Mouse (Mus musculus) thymus, postnatal 0 days (tissue): ENCODE results near the gene Phc1. TPM values are rescaled to one million over a fixed set of nuclear protein-coding genes. Genes with fewer than 3 reads are reported as not detected.
"Not testable (repeated sequence)": the region's sequence is repeated elsewhere in the genome, so short reads cannot be mapped to it uniquely, and the experiment has no call there.

ENCODE experiments used
- DNase-seq: peaks from one replicate; pipeline ENCODE4 v3.0.0-alpha.2; 2015; ENCODE audit warnings: low spot score
- polyA plus RNA-seq: library from polyadenylated mRNA; unstranded; fragments of >200 nt; fragmentation: Nextera tagmentation; extraction: Ambion mirVana; gene quantifications from 2 replicates; pipeline ENCODE4 v1.2.1, GENCODE M21; 2015

The Phc1 gene
- polyA plus RNA-seq: 10.0 and 10.1 TPM in 2 replicates

DNA sequence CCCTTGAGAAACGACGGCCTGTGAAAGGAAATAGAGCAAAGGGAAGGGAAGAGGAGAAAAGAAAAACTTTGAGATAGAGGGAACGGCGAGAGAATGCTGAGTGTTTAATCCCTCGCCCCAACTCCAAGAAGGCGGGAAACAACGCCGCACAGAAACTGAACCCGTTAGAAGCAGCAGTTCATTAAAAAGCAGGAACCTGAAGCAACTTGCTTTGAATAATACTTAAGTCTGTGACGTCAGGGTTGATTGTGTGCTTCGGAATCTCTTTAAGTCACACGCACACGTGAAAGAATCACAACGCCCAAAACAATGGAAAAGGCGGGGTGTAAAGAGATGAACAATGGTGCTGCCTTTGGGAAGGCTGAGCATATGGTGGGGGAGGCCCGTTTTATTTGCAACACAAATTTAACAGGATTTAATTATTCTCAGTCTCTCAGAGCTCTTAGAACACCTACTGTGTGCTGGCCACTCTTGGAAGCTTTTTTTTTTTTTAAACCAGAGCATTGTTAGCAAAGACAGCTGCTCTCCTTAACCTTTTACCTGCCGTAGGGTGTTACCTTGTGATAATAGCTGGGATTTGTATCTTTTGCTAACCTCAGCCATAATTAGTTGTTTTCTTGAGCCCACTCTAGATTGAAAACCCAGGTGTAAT is at the start of gene Phc1:
Gene Phc1, minus strand, starts transcription at position 213 of the 652 bp plus-strand sequence.
- DNase-seq: peak; percentile 42

- DNase-seq: not testable (repeated sequence)
These were observed 49.6 kb upstream of the Phc1 start for GRCm38 (mm10) chr6:122389986-122390385.

DNA sequence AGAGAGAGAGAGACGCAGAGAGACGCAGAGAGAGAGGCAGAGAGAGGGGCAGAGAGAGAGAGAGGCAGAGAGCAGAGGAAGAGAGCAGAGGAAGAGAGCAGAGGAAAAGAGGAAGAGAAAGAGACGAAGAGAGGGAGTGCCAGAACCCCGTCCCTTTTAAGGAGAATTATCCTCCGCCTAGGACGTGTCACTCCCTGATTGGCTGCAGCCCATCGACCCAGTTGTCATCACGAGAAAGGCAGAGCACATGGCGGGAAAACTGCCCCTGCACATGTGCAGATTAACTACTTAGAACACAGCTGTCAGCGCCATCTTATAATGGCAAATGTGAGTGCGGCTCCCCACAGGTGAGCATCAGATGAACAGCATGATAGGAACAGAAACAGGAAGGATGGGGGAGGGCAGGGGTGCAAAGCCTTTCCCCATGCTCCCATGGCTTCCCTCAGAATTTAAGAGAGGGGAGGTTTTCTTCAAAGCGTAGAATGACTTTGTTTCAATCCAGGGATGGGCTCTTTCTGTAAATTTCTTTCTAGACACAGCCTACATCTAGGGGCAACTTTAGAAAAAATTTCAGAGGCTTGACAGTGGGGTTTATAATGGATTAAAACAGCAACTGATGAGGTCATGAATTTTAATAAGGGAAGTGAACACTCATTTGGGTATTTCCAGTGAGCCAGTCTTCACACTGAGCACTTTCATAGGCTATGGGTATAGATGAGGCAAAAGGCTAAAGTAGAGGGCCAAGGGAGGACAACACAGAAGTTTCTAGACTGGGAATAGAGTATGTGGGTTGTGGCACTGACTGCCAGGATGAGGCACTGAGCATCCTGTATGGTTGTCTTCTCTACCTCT is 47.0 kb upstream of the Phc1 start:
- not testable (repeated sequence) for DNase-seq

GRCm38 (mm10) chr6:122385724-122386123 is 45.4 kb upstream of the Phc1 start:
- no peak for DNase-seq

- DNase-seq: no peak
These were observed 44.5 kb upstream of the Phc1 start for GRCm38 (mm10) chr6:122384886-122385285.

DNA sequence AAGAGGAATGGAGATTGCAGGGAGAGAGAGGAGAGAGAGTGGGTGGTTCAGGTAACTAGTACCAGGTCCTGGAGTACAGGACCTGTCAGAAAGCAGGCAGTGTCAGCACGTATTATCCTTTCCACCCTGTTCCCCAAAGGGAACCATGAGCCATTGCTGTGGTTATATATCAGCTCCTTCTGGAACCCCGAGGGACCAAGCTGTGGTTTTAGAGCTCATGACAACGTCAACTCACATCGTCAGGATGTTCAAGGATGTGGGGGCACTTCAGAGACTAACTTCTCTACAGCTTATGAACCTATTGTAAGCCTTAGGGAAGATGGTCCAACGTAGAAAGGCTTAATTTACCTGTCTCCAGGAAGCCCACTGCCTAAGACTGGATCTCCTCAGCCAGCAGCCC is 42.9 kb upstream of the Phc1 start:
- no peak for DNase-seq

DNA sequence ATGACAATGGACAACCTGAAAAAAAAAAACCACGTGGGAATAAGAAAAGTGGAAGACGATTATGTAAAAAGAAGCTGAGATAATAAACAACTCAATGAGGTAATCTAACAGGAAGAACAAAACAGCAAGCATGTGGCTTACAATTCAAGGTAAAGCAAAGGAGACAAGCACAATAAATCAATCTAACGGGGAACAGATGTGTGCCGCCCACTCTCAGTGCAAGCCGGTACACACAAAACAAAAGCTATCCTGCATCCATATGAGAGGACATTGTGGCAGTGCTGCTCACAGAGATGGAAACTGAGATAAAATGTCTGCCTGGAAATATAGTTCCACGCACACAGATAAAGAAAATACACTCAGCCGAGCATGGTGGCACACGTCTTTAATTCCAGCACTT is 41.7 kb upstream of the Phc1 start:
- DNase-seq: no peak

DNA sequence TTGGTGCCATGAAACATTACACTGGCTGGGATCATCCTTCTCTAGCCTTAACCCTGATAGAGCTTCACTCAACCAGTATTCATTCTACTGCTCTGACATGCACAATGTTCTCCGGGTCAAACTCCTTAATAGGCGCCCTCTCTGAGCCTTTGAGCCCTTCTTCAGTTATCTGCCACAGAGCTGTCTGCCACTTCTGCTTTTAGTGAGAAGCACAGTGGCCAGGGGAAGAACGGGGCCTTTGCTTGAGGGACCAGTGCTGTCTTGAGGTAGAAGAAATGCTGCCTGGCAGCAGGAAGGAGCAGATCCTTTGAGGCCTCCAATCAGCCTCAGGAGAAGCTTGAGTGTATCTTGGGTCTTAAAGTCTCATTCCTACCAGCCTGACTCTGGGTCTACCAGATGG is 27.9 kb upstream of the Phc1 start:
- no peak for DNase-seq

DNA sequence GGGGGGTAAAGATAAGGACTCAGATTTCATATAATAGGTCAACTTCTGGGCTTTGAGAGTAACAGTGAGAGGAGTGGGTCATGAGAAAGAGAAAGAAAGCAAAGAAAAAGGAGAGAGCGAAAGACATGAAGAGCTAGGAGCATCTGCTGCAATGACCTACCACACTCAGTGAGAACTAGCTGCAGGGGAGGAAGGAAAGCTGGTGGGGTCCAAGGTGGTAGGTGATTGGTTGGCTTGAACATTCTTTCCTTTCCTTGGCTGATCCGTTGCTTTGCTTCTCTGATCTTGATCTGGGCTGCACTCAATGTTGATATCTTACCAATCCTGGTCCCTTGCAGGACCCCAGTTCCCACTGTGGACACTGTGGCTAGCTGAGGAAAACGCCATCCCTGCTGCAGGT is 26.6 kb upstream of the Phc1 start:
- no peak for DNase-seq

GRCm38 (mm10) chr6:122366287-122366686 is 25.9 kb upstream of the Phc1 start:
- no peak for DNase-seq

- no peak for DNase-seq
These were observed 25.3 kb upstream of the Phc1 start for GRCm38 (mm10) chr6:122365706-122366105.

- DNase-seq: no peak
These were observed 16.7 kb upstream of the Phc1 start for GRCm38 (mm10) chr6:122357089-122357488.

GRCm38 (mm10) chr6:122355909-122356308 is 15.5 kb upstream of the Phc1 start:
- DNase-seq: no peak

DNA sequence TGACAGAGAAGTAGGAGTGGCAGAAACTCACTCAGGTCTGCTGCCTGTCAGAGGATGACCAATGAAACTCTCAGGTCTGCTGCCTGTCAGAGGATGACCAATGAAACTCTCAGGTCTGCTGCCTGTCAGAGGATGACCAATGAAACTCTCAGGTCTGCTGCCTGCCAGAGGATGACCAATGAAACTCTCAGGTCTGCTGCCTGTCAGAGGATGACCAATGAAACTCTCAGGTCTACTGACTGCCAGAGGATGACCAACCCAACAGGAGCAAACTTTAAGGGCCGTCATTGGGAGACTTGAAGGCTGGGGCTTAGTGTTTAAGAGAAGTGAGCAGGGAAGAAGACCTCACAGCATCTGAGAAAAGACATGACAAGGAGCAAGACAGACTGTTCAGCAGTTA is 7.0 kb upstream of the Phc1 start:
- DNase-seq: not testable (repeated sequence)

GRCm38 (mm10) chr6:122346399-122346798 is 6.0 kb upstream of the Phc1 start:
- no peak for DNase-seq

GRCm38 (mm10) chr6:122345731-122346130 is 5.4 kb upstream of the Phc1 start:
- DNase-seq: no peak

DNA sequence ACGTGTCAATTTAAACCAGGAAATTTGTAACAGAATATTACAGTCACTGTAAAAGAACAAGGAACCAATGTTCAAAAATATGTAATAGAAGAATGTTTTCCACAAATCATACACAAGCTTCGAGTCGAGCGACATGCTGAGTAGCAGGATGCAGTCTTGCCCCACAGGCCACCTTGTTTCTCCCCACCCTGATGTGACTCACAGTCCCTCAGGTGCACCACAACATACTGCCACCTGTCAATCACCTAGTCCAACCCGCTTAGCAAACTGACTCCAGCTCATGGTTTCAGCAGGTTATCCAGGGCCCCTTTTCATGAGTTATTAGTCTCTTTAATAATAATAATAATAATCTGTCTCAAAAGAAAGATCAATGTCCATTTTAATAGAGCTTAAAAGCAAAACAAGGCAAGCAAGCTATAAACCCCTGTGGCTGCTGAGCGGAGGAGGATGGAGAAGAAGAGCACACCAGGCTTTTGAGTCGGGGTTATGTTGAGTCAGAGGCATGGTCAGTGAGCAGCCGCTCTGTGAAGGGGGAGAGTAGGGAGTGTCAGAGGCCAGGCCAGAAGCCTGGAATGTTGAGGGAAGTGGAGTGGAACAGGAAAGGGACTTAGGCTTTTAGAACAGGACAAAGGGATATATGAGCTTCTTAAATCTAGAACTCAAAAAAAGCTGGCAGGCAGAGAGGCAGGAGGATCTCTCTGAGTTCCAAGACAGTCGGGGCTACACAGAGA is 4.2 kb upstream of the Phc1 start:
- DNase-seq: no peak

GRCm38 (mm10) chr6:122343719-122344118 is 3.4 kb upstream of the Phc1 start:
- no peak for DNase-seq

- DNase-seq: no peak
These were observed 1.8 kb upstream of the Phc1 start for GRCm38 (mm10) chr6:122342125-122342524.

DNA sequence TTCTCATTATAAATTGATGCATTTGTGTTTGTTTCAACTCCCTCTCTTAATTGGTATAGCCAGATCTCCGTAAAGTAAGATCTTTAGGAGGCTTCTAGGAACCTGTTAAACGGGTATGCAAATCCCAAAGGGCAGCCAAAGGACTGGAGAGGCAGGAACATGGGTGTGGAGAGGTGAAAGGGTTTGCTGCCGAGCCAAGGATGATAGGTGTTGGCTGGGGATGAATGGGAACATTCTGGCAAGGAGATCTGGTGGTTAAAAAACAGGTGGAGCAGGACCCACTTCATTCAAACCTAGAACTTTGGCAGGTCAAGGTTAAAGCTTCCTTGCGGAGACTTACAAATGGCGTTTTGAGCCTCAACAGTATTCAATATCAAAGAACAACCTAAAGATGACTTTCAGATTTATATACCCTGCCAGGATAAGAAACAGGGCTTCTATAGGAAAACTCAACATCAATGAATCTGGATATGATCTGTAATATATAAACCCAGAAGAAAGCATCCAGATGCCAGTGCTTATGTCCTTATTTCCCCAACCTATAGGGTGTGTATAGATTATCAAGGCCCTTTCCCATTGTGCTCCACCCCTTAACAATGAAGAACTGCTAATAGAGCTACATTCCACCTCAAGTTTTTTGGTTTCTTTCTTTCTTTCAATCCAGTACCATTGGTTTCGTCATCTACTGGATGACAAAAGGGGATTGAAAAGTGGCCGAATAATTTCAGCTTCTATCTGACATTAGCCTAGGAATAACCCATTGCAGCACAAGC is 863 bp upstream of the Phc1 start:
- DNase-seq: no peak

GRCm38 (mm10) chr6:122339648-122340341 is 566 bp downstream of the Phc1 start:
- peak; percentile 91 for DNase-seq
